Mouse (Mus musculus) spleen, adult 2 months (tissue): ENCODE measurements around the gene Stk25. TPM values are rescaled to one million over a fixed set of nuclear protein-coding genes. Genes with fewer than 3 reads are reported as not detected.
A peak's percentile ranks its signal among the peaks of the same experiment; 100 is the strongest.
"Not testable (repeated sequence)": the region's sequence is repeated elsewhere in the genome, so short reads cannot be mapped to it uniquely, and the experiment has no call there.

Source experiments
- DNase-seq, 2 experiments: peaks; one replicate each; pipeline versions ENCODE4 v3.0.0 to v3.0.0-alpha.2; 2012 to 2021; ENCODE audit warnings: low spot score in 2 of 2, low read depth in 1 of 2
- H3K27ac ChIP-seq: fragments of 200-500 bp; 2 replicates; pipeline ENCODE4 v1.5.1; 2012; ENCODE audit warnings: low read length, inconsistent platforms; ENCODE audit not compliant: insufficient read depth
- H3K27me3 ChIP-seq: fragments of 200-500 bp; 2 replicates; pipeline ENCODE4 v1.6.1; 2012; ENCODE audit warnings: mild to moderate bottlenecking, moderate library complexity, low read length, inconsistent platforms; ENCODE audit not compliant: control insufficient read depth, insufficient read depth
- H3K36me3 ChIP-seq: fragments of 200-500 bp; 2 replicates; pipeline ENCODE4 v1.6.1; 2012; ENCODE audit warnings: mild to moderate bottlenecking, low read length, inconsistent platforms; ENCODE audit not compliant: control insufficient read depth, insufficient read depth
- H3K4me1 ChIP-seq: fragments of 200-500 bp; 2 replicates; pipeline ENCODE4 v1.6.1; 2011; ENCODE audit warnings: inconsistent platforms; ENCODE audit not compliant: control insufficient read depth, insufficient read depth, insufficient read length
- H3K4me3 ChIP-seq: fragments of 200-500 bp; 2 replicates; pipeline ENCODE4 v1.5.1; 2011; ENCODE audit warnings: mild to moderate bottlenecking, inconsistent platforms; ENCODE audit not compliant: insufficient read depth, insufficient read length; ENCODE audit errors: extremely low read depth
- CTCF ChIP-seq: fragments of 200-500 bp; IDR thresholded peaks from 2 replicates; pipeline ENCODE4 v1.5.1; 2011; ENCODE audit warnings: mild to moderate bottlenecking, inconsistent platforms; ENCODE audit not compliant: insufficient read depth, insufficient read length, insufficient replicate concordance; ENCODE audit errors: extremely low read depth
- POLR2A ChIP-seq: fragments of 200-500 bp; IDR thresholded peaks from 2 replicates; pipeline ENCODE4 v1.6.1; 2011; ENCODE audit warnings: low read depth, low read length, inconsistent platforms
- WGBS: fragments of 180-500 bp; shearing (Covaris S2); methylation state at CpG from one replicate; pipeline ENCODE4 v1.1.7; 2018; 5-methylcytosine and 5-hydroxymethylcytosine counted together
- polyA plus RNA-seq: library from polyadenylated mRNA; depleted of rRNA; stranded (reverse); fragments of >200 nt; gene quantifications from 2 replicates; pipeline ENCODE4 v1.2.3, GENCODE M21; 2012; rRNA removed

The Stk25 gene
- polyA plus RNA-seq: 63.2 and 65.6 TPM in 2 replicates

DNA sequence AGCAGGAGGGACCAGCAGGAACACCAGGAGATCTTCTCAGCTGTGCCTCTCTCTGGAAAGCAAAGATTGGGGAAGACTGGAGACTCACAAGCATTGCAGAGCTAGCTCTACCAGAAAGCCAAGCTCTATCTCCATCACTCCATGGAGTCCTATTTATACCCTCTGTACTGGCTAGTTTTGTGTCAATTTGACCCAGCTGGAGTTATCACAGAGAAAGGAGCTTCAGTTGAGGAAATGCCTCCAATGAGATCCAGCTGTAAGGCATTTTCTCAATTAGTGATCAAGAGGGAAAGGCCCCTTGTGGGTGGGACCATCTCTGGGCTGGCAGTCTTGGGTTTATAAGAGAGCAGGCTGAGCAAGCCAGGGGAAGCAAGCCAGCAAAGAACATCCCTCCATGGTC, at the start of gene Stk25:
TSS of gene Stk25 (minus strand) at position 101 of the 400 bp plus-strand sequence.
- not testable (repeated sequence) for DNase-seq, H3K27me3 ChIP-seq, H3K27ac ChIP-seq, H3K4me3 ChIP-seq, H3K36me3 ChIP-seq, H3K4me1 ChIP-seq

- H3K36me3 ChIP-seq: peaks cover 9% of the 10 kb centered on the region
- no peak for DNase-seq
- H3K27me3 ChIP-seq: no peaks in the 10 kb centered on the region
- H3K4me1 ChIP-seq: no peaks in the 10 kb centered on the region
- no peak overlapping the region for H3K27ac ChIP-seq
- WGBS: 80% methylated on average over 3 of the region's 3 CpGs
- H3K4me3 ChIP-seq: no peak overlapping the region
- TF ChIP-seq CTCF: no peak
- no peak for TF ChIP-seq POLR2A
These were observed 46.9 kb upstream of the Stk25 start for GRCm38 (mm10) chr1:93705389-93705788.

- WGBS: 94% methylated on average over 9 of the region's 9 CpGs
- DNase-seq: no peak
- TF ChIP-seq CTCF (no peak), POLR2A (no peak)
- peaks cover 9% of the 10 kb centered on the region for H3K36me3 ChIP-seq
- no peaks in the 10 kb centered on the region for H3K27me3 ChIP-seq
- no peaks in the 10 kb centered on the region for H3K4me1 ChIP-seq
- no peak overlapping the region for H3K4me3 ChIP-seq
- H3K27ac ChIP-seq: no peak overlapping the region
These were observed 45.9 kb upstream of the Stk25 start for GRCm38 (mm10) chr1:93704341-93704740.

- no peak overlapping the region for H3K27ac ChIP-seq
- no peak for DNase-seq
- peaks cover 9% of the 10 kb centered on the region for H3K36me3 ChIP-seq
- no peak for TF ChIP-seq CTCF
- no peak for TF ChIP-seq POLR2A
- no peaks in the 10 kb centered on the region for H3K27me3 ChIP-seq
- H3K4me1 ChIP-seq: no peaks in the 10 kb centered on the region
- H3K4me3 ChIP-seq: no peak overlapping the region
- 92% methylated on average over 10 of the region's 10 CpGs for WGBS
These were observed 45.1 kb upstream of the Stk25 start for GRCm38 (mm10) chr1:93703472-93704048.

- 90% methylated on average over 1 of the region's 1 CpGs for WGBS
- no peak for DNase-seq
- H3K36me3 ChIP-seq: peaks cover 9% of the 10 kb centered on the region
- H3K27ac ChIP-seq: no peak overlapping the region
- no peak for TF ChIP-seq POLR2A
- H3K4me3 ChIP-seq: no peak overlapping the region
- H3K4me1 ChIP-seq: no peaks in the 10 kb centered on the region
- H3K27me3 ChIP-seq: no peaks in the 10 kb centered on the region
These were observed 43.6 kb upstream of the Stk25 start for GRCm38 (mm10) chr1:93702106-93702505.

- Histone ChIP-seq H3K4me1 (no peaks in the 10 kb centered on the region), H3K4me3 (no peak overlapping the region), H3K36me3 (peaks cover under 1% of the 10 kb centered on the region; the same call in 1 of the 2 replicates), H3K27ac (no peak overlapping the region), H3K27me3 (no peaks in the 10 kb centered on the region)
- no peak for TF ChIP-seq CTCF
- TF ChIP-seq POLR2A: no peak
- 89% methylated on average over 4 of the region's 4 CpGs for WGBS
- DNase-seq: no peak
These were observed 40.7 kb upstream of the Stk25 start for GRCm38 (mm10) chr1:93699159-93699558.

DNA sequence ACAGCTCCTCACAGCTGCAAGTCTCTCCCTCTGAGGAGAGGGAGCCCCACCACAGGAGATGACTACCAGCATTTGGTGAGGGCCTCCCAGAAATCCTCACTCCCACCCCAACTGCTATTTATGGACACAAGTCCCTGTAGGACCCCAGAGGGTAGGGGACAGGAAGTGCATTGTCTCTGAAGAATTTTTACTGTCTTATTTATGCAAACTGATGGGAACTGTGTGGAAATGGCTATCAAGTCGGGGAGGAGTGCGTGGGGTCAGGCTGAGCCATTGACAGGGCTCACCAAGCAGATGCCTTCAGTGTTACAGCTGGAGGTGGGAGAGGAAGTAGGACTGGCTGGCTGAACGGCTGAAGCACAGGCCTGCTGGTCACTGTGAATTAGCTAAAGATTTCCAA, 38.9 kb upstream of the Stk25 start:
- H3K36me3 ChIP-seq: no peaks in the 10 kb centered on the region
- no peak overlapping the region for H3K4me3 ChIP-seq
- no peaks in the 10 kb centered on the region for H3K27me3 ChIP-seq
- H3K4me1 ChIP-seq: no peaks in the 10 kb centered on the region
- no peak overlapping the region for H3K27ac ChIP-seq
- TF ChIP-seq POLR2A (no peak), CTCF (no peak)
- 51% methylated on average over 3 of the region's 3 CpGs for WGBS
- no peak for DNase-seq

GRCm38 (mm10) chr1:93694966-93695365, 36.5 kb upstream of the Stk25 start:
- Histone ChIP-seq H3K36me3 (no peaks in the 10 kb centered on the region), H3K4me1 (no peaks in the 10 kb centered on the region), H3K27ac (peak overlapping the region; percentile 55), H3K4me3 (no peak overlapping the region), H3K27me3 (no peaks in the 10 kb centered on the region)
- TF ChIP-seq POLR2A: no peak
- no peak for TF ChIP-seq CTCF
- WGBS: 85% methylated on average over 6 of the region's 6 CpGs
- no peak for DNase-seq
